Mouse (Mus musculus) fibroblast of lung, adult 2 months (primary cell): Measurements from ENCODE around the gene Borcs7.

Experiments
- DNase-seq: peaks from one replicate; pipeline ENCODE4 v3.0.0-alpha.2; 2011; ENCODE audit warnings: low read depth

Borcs7 gene

DNA sequence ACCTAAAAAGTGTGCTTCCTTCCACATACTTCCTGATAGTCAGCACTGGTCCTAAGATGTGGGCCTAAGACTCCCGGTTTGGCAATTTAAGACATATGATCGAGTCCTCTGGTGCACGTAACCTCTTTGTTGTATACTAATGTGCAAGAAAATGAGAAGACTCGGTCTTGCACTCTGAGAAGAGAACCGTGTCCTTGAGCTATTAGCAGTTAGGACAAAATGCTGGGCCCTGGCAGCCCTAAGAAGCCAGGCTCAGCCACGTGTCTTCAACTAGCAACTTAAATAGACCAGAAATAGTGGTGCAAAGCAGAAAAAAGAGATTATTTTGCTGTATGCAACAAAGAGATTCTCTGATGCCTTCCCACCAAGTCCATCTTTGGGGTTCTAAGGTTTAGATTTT, 26.9 kb upstream of the Borcs7 start:
- no peak for DNase-seq

DNA sequence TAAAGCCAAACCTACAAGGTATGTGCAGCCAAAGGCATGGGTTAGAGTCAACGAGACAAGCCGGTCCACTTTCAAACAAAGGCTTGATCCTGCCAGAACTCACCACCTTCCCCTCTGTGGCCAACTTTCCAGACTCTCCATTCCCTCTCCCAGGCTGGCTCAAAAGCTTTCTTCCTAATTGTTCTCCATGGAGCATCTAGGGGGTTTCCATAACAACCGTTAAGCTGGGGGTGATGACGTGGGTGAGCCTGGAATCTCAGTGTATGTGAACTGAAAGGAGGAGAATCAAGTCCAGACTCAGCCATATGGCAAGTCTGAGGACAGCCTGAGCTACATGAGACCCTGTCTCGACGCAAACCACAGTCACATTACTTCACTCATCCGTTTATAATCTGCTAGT, 24.2 kb upstream of the Borcs7 start:
- DNase-seq = no peak

DNA sequence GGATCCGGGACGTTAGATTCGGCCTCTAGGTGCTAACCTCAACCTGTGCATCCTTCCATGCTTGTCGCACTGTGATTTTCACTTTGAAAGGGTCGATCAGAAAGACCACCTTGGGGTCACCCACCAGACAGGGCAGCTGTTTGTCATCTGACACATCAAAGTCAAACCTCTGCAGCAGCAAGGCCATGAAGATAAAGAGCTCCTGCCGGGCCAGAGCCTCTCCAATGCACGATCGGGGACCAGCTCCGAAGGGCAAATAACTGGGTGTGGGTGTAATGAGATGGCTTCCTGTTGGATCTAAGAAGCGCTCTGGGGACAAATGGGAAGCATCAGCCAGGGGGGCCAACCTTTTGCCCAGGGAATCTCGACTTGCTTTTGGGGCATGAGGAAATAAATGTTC, 22.4 kb upstream of the Borcs7 start:
- no peak for DNase-seq

DNA sequence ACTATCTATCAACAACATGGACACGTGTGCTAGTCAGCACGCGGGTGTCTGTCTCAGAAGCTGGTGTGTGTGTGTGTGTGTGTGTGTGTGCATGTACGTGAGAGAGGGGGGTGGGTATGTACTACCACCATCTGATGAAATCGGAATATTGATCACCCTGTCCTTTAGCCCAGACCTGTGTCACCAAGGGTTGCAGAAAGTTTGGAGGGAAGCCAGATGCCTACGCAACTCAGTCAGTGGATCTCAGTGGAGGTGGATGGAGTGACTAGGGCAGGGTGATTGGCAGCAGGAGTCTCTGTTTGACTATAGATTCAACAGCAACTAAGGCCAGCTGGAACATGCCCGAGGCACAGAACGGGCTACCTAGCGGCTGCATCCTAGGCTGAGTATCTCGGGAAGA, 21.4 kb upstream of the Borcs7 start:
- no peak for DNase-seq

DNA sequence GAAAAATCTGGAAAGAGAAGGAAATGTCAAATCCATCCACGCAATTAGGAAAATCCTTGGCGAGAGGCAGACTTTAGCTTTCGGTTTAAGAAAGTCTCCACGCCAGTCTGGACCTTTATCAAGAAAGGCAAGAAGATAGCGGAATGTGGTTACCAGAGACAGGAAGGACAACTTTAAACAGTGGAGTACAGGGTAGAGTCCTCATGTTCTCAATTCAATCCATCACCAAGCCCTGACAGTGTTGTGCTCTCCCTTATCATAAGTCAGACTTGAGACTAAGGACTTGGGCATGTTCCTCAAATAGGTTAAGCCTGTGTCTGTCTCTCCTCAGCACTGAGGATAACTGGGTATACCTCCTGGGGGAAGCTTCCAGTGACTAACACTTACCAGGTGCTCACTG, 19.9 kb upstream of the Borcs7 start:
- DNase-seq = no peak

GRCm38 (mm10) chr19:46670691-46671090, 19.0 kb upstream of the Borcs7 start:
- DNase-seq = no peak

DNA sequence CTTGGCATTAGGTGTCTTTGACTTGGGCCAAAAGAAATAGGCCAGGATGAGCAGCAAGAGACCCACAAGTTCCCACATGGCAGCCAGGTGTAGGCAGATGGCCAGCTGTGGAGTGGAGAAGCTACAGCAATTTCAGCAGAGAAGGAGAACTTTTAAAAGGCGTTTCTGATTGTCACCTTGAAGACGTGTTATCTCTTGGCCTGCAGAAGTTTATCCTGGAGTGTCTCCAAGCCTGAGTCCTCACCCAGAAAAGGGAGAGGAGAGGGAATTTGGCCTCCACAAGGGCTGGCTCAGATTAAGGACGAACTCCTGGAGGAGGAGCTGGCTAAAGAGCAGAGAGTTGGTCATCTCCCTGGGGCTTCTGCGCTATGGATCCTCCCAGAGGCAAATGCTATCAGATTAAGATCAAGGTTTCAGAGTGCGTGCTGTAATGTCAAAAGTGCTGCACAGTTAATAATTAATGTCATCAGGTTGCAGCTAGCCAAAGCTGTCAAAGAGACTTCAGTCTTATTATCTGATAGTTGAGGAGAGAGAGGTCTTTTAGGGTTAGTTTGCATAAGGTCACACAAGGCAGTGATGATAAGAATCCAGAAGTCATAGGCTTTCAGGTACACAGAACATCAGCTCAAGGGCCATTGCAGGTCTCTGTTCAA, 16.8 kb upstream of the Borcs7 start, which contains the start of gene Cyp17a1:
Cyp17a1 (minus strand) TSS at position 407 of the 653 bp plus-strand sequence.
- no peak for DNase-seq

- DNase-seq = no peak
Measured at GRCm38 (mm10) chr19:46675641-46676040, 14.1 kb upstream of the Borcs7 start.

DNA sequence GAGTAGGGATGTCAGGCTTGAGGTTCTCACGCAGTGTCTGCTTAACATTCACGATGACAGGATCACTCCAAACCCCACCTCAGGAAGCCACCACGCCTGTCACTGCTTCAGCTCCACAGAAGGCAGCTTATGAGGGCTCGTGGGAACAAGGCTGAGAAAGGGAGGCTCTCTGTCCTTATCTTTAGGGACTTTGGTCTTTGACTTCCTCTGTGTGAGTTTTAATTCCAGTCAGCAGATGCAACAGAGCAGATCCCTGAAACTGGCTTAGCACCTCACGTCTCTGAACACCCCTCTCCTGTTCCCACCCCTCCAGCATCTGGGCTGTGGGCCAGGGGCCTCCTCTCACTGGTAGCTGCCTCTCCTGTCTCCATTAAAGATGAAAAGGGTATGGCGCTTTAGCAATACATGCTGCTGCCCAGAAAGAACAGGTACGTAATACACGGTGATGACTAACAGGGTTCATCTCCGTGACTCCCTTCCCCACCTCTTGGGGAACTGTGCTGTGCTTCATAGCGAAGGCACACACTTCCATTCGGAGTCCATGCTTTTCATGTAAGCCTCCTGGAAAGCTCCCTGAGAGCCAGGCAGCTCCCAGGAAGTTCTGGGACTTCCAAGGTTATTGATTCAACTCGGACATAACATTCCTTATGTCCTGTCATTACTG, 9.9 kb upstream of the Borcs7 start:
- DNase-seq = no peak

GRCm38 (mm10) chr19:46690387-46690786, 681 bp downstream of the Borcs7 start:
- DNase-seq = no peak

- no peak for DNase-seq
Measured at GRCm38 (mm10) chr19:46691078-46691477, 1.4 kb downstream of the Borcs7 start.

GRCm38 (mm10) chr19:46693146-46693545, 3.4 kb downstream of the Borcs7 start:
- no peak for DNase-seq

- no peak for DNase-seq
Measured at GRCm38 (mm10) chr19:46696482-46696881, 6.8 kb downstream of the Borcs7 start.

- no peak for DNase-seq
Measured at GRCm38 (mm10) chr19:46696943-46697342, 7.2 kb downstream of the Borcs7 start.

DNA sequence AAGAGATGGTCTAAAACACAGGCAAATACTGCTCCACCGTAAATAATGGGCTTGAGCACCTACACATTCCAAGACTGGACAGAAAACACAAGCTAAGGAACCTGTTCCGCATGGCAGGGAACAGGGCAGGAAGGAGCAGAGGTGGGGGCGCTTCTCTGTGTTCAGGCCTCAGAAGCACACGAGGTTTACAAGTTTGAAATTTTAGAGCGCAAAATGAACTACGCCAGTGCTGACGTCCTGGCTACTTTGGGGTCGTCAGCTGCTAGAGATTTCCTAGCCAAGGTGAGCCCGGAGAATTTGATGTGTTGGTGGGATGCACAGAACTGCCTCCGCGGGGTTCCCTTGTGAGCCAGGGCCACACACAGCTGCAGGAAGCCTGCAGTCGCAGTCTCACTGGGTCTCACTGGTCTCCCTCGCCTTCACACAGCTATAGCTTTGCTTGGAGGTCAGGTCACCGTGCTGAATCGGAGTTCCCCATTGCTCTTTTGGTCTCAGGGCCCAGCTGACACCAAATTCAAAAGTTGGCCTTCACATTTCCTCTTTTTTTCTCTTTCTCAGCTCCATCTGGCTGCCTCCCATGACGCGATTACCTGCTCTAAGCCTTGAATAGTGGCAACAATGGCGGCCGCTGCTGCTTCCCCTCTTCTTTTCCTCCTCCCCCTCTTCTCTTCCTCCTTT, 8.3 kb downstream of the Borcs7 start:
- no peak for DNase-seq

DNA sequence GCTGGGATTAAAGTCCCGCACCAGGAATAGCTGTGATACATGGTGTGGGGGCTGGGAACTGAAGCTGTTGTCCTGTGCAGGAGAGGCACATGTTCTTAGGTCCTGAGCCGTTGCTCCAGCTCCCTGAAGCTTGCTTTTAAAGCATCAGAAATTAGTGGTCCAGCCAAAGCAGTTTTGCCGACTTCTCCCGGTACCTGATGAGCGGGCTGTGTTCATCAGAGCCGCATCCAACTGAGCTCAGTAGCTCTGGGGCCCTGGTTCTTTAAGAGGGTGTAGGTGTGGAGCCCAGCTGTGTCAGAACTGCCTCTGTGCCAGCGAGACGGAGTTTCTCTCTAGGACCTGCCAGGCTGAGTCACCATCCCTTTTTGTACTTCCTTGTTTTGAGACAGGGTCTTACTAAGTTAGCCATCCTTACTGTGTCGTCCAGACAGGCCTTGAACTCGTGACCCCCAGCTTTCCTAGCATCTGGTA, 9.3 kb downstream of the Borcs7 start:
- peak; percentile 49 for DNase-seq

GRCm38 (mm10) chr19:46701156-46701555, 11.4 kb downstream of the Borcs7 start:
- no peak for DNase-seq

GRCm38 (mm10) chr19:46705779-46706495, 16.2 kb downstream of the Borcs7 start:
- DNase-seq = no peak

GRCm38 (mm10) chr19:46706540-46707295, 17.0 kb downstream of the Borcs7 start:
- DNase-seq = no peak

DNA sequence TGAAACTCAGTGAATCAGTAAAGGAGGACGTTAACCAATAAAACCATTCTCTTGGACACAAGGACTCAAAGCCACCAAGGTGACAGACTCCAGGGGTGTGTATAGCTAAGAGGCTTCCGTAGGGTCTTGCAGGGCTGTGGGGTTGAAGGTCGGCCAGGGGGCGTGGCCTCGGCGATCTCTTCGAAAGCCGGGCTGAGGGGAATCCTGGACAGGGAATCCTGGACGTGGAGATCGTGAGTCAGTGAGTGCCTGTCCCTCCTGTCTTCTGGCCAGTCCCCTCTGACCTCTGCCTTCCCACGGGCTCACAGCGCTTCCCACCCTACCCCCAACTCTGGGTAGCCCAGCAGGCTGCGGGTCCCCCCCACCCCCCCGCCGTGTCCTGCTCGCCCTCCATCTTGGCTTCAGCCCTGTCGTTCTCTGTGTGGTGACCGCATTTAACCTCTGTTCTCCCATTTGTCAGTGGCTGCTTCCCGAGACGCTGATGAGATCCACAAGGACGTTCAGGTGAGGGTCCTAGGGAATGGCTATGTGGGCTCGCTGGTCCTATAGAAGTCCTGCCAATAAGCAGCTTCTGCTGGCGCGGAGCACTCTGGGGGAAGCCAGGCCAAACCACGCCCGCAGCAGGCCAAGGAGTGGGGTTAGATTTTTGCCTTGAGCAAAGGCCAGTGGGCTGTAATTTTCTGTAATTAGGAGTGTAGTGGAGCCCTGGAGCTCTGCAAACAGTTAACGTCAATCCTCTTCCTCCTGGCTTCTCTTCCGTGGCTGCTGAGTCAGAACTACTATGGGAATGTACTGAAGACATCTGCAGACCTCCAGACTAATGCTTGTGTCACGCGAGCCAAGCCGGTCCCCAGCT, 17.8 kb downstream of the Borcs7 start, which contains the start of gene As3mt:
As3mt (plus strand) TSS at position 163 of the 856 bp plus-strand sequence.
- DNase-seq = peak; percentile 11

DNA sequence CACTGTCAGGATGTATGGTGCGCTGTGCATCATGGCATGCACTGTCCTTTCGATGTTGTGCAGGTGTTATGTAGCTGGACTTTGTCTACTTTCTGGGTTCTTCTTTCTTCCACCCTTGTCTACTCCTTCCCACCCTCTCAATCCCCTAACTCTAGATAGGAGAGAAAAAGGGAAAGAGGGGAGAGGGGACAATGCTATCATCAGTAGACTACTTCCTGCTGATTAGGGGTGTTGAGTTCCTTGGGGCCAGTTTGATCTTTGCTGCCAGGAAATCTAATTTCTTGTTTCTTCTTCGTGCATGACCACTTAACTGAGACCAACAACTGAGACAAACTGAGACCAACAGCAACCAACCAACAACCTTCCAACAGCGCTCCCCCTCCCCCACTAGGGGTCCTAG, 20.9 kb downstream of the Borcs7 start:
- no peak for DNase-seq
